Mouse (Mus musculus) ES-E14 (cell line): ENCODE data around the gene Pnp2.

Source experiments
- CHD2 ChIP-seq: IDR thresholded peaks from 2 replicates; pipeline ENCODE4 v1.6.1; 2014; ENCODE audit warnings: mild to moderate bottlenecking, low read depth, low read length, inconsistent platforms
- HCFC1 ChIP-seq: IDR thresholded peaks from 2 replicates; pipeline ENCODE4 v1.6.1; 2012; ENCODE audit warnings: low read length, inconsistent platforms, borderline replicate concordance; ENCODE audit not compliant: insufficient read depth
- MAFK ChIP-seq: IDR thresholded peaks from 2 replicates; pipeline ENCODE4 v1.6.1; 2014; ENCODE audit warnings: mild to moderate bottlenecking, low read depth, low read length, inconsistent platforms; ENCODE audit not compliant: insufficient read depth
- ZC3H11A ChIP-seq: IDR thresholded peaks from 2 replicates; pipeline ENCODE4 v1.6.1; 2012; ENCODE audit warnings: low read depth, mild to moderate bottlenecking, inconsistent platforms, low read length, borderline replicate concordance
- ZNF384 ChIP-seq: IDR thresholded peaks from 2 replicates; pipeline ENCODE4 v1.6.1; 2012; ENCODE audit warnings: low read depth, low read length, inconsistent platforms

GRCm38 (mm10) chr14:50991037-50991436 lies 35.2 kb downstream of the Pnp2 start:
- TF ChIP-seq ZNF384 = no peak
- TF ChIP-seq ZC3H11A = no peak
- TF ChIP-seq MAFK = no peak
- no peak for TF ChIP-seq CHD2
- no peak for TF ChIP-seq HCFC1
